Mouse (Mus musculus) midbrain, postnatal 0 days (tissue): ENCODE results near the gene Pnpla1. TPM values are rescaled to one million over a fixed set of nuclear protein-coding genes. Genes with fewer than 3 reads are reported as not detected.
"Not testable (repeated sequence)": the region's sequence is repeated elsewhere in the genome, so short reads cannot be mapped to it uniquely, and the experiment has no call there.

Experiments used
- ATAC-seq: fragments of 200-750 bp; cut with Nextera tagmentation; 2 replicates; pipeline ENCODE4 v1.8.0; 2017; ENCODE audit warnings: moderate number of reproducible peaks, mild to moderate bottlenecking, moderate TSS enrichment, moderate library complexity; ENCODE audit not compliant: low FRiP score
- DNase-seq: peaks from one replicate; pipeline ENCODE4 v3.0.0-alpha.2; 2015; ENCODE audit warnings: low spot score
- H3K27ac ChIP-seq: fragments of 300-500 bp; sonication (generic); 2 replicates; pipeline ENCODE4 v1.5.1; 2014; ENCODE audit warnings: low read depth, mild to moderate bottlenecking, low read length, mixed read lengths
- H3K27me3 ChIP-seq: fragments of 300-500 bp; sonication (generic); 2 replicates; pipeline ENCODE4 v1.6.1; 2014; ENCODE audit warnings: low read length, control low read depth, mixed read lengths; ENCODE audit not compliant: insufficient read depth
- H3K36me3 ChIP-seq: fragments of 300-500 bp; sonication (generic); 2 replicates; pipeline ENCODE4 v1.6.1; 2014; ENCODE audit warnings: low read length, control low read depth, mixed read lengths; ENCODE audit not compliant: insufficient read depth
- H3K4me1 ChIP-seq: fragments of 300-500 bp; sonication (generic); 2 replicates; pipeline ENCODE4 v1.6.1; 2014; ENCODE audit warnings: mild to moderate bottlenecking, control low read depth, antibody characterized with exemption, low read length, mixed read lengths; ENCODE audit not compliant: insufficient read depth
- H3K4me2 ChIP-seq: fragments of 300-500 bp; sonication (generic); 2 replicates; pipeline ENCODE4 v1.6.1; 2014; ENCODE audit warnings: low read depth, mild to moderate bottlenecking, low read length, mixed read lengths; ENCODE audit not compliant: poor library complexity, severe bottlenecking
- H3K4me3 ChIP-seq: fragments of 300-500 bp; sonication (generic); 2 replicates; pipeline ENCODE4 v1.5.1; 2014; ENCODE audit warnings: low read depth, mild to moderate bottlenecking, low read length, moderate library complexity
- H3K9ac ChIP-seq: fragments of 300-500 bp; sonication (generic); replicated peaks from 2 replicates; pipeline ENCODE4 v1.6.1; 2014; ENCODE audit warnings: mild to moderate bottlenecking, low read length, moderate library complexity, mixed read lengths; ENCODE audit not compliant: poor library complexity, severe bottlenecking
- H3K9me3 ChIP-seq: fragments of 300-500 bp; sonication (generic); 2 replicates; pipeline ENCODE4 v1.6.1; 2016; ENCODE audit warnings: low read length, control low read depth
- CTCF ChIP-seq: IDR thresholded peaks from 2 replicates; pipeline ENCODE4 v1.5.1; 2016; ENCODE audit warnings: antibody characterized with exemption, mild to moderate bottlenecking
- WGBS: fragments of 180-500 bp; shearing (Covaris S2); extraction: QIAGEN DNeasy Blood & Tissue Kit; methylation state at CpG from one replicate; pipeline ENCODE4 v1.1.7; 2014; 5-methylcytosine and 5-hydroxymethylcytosine counted together
- polyA plus RNA-seq: library from polyadenylated mRNA; unstranded; fragments of >200 nt; fragmentation: Nextera tagmentation; extraction: Ambion mirVana; gene quantifications from 2 replicates; pipeline ENCODE4 v1.2.1, GENCODE M21; 2015
- total RNA-seq: library from RNA; depleted of rRNA; stranded (reverse); fragments of >200 nt; gene quantifications from 2 replicates; pipeline ENCODE4 v1.2.3, GENCODE M21; 2014; rRNA removed

Pnpla1 gene
- total RNA-seq, result 0.05 and 0.14 TPM in 2 replicates
- polyA plus RNA-seq, result 0.07 TPM in 1 of 2 replicates, not detected in the other

DNA sequence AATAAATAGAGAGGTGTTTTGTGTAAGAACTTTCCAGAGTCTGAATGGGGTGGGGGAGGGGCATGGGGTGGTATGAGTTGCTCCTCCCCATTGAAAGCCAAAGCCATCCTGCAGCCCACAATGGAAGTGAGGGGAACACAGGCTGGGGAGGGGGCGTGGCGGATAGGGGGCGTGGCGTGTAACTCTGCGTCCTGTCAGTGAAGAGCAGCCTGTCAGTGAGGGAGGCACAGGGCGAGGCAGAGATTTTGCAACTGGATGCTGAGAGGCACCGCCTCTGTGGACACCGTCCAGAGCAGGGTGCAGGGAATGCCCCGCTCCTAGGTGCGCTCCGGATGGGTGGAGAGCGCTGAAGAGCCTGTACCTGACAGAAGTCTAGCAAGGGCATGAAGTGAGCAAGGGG, at the start of gene Pnpla1:
Gene Pnpla1 (plus strand): TSS at position 207 of the 400 bp plus-strand sequence.
- no peak within 1 kb of the TSS for H3K4me2 ChIP-seq
- no peak within 1 kb of the TSS for H3K9ac ChIP-seq
- TF ChIP-seq CTCF, result no peak
- 0 out of 2 replicates have a peak, but pooled peaks cover 2% of the 10 kb centered on the region for H3K9me3 ChIP-seq
- no peak within 1 kb of the TSS for H3K4me3 ChIP-seq
- 40% methylated on average over 12 of the region's 12 CpGs for WGBS
- no peak within 1 kb of the TSS for H3K27ac ChIP-seq
- H3K36me3 ChIP-seq, result no peaks in the 10 kb centered on the region
- no peaks in the 10 kb centered on the region for H3K4me1 ChIP-seq
- no peak for ATAC-seq
- no peaks in the 10 kb centered on the region for H3K27me3 ChIP-seq
- no peak for DNase-seq

DNA sequence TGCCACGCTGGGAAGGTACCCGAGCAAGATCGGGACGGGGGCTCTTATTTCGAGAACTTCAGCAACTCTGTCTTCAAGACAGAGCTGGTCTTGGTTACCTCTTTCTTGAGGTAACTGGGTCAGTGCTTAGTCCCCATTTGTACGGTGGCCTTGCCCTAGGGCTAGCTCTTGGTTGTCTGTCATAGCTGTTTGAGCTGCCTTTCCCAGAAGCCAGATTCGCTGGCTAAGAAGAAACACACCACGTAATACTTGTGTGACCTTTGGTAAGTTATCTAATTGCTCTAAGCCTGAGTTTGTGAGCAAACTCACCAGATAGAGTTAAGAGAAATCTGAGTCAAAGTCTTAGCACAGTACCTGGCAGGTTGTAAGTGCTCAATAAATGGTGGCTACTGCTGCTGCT, 49.5 kb upstream of the Pnpla1 start:
- peaks cover 51% of the 10 kb centered on the region for H3K36me3 ChIP-seq
- no peak for ATAC-seq

DNA sequence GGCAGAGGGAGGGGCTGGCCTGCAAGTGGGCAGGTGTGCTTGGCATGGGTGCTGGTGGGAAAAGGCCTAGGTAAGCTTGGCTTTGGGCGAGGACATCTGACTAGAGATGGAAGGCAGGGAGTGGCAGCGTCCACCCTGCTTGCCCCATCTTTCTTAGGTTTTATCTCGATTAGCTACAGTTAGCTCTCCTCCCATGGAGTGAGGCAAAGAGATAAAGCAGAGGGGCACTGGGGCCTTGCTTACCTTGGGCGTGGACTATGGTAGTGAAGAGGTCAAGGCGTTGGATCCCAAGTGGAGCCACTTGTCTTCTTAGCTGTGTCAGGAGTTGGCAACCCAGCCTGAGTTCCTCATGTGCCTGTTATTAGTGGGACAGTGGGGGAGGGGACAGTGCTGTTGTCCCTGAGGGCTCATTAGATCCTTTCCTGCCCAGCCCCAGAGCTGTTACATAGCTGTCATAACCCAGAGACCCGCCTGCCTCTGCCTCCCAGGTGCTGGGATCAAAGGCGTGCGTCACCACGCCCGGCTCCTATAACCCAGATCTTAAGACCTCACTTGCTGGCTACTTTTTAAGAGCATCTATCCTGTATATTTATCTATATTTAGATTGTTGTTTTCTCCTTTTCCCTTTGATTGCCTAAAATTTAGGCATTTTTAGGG, 48.9 kb upstream of the Pnpla1 start:
- TF ChIP-seq CTCF, result no peak
- no peak overlapping the region for H3K9ac ChIP-seq
- H3K27me3 ChIP-seq, result no peaks in the 10 kb centered on the region
- 96% methylated on average over 10 of the region's 10 CpGs for WGBS
- no peaks in the 10 kb centered on the region for H3K4me1 ChIP-seq
- peaks cover 54% of the 10 kb centered on the region for H3K36me3 ChIP-seq
- H3K27ac ChIP-seq, result no peak overlapping the region
- no peak for ATAC-seq
- no peak overlapping the region for H3K4me3 ChIP-seq
- no peak overlapping the region for H3K4me2 ChIP-seq
- no peak for DNase-seq
- H3K9me3 ChIP-seq, result no peaks in the 10 kb centered on the region

More for the DNA sequence above, 49.5 kb upstream of the Pnpla1 start:
- 98% methylated on average over 8 of the region's 8 CpGs for WGBS
- Histone ChIP-seq H3K9ac (no peak overlapping the region), H3K4me3 (no peak overlapping the region), H3K9me3 (no peaks in the 10 kb centered on the region), H3K27ac (no peak overlapping the region), H3K27me3 (no peaks in the 10 kb centered on the region), H3K4me1 (no peaks in the 10 kb centered on the region), H3K4me2 (no peak overlapping the region)
- no peak for DNase-seq
- TF ChIP-seq CTCF, result no peak

DNA sequence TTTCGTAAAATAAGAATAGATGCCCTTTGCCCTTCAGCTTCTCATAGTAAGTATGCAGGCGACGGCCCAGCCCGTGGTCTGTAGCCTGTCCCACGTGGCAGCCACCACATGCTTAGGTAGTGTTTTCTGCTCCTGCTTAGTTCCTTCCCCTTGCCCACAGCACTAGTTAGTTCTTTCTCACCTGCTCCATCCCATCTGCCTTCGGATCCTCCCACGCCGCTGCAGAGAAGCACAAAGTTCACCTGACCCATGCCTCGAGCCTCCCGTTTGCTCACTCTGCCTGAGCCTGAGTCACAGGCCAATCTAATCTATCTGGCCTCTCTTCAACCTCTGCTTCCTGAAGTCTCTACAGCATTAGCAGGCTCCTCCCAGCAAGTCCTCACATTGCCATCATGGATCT, 45.9 kb upstream of the Pnpla1 start:
- Histone ChIP-seq H3K9ac (no peak overlapping the region), H3K27ac (no peak overlapping the region), H3K4me3 (no peak overlapping the region), H3K4me1 (no peaks in the 10 kb centered on the region), H3K27me3 (no peaks in the 10 kb centered on the region), H3K9me3 (no peaks in the 10 kb centered on the region), H3K4me2 (no peak overlapping the region), H3K36me3 (peaks cover 57% of the 10 kb centered on the region)
- whole genome bisulfite sequencing, result 94% methylated on average over 10 of the region's 10 CpGs
- TF ChIP-seq CTCF, result no peak
- DNase-seq, result no peak
- no peak for ATAC-seq

DNA sequence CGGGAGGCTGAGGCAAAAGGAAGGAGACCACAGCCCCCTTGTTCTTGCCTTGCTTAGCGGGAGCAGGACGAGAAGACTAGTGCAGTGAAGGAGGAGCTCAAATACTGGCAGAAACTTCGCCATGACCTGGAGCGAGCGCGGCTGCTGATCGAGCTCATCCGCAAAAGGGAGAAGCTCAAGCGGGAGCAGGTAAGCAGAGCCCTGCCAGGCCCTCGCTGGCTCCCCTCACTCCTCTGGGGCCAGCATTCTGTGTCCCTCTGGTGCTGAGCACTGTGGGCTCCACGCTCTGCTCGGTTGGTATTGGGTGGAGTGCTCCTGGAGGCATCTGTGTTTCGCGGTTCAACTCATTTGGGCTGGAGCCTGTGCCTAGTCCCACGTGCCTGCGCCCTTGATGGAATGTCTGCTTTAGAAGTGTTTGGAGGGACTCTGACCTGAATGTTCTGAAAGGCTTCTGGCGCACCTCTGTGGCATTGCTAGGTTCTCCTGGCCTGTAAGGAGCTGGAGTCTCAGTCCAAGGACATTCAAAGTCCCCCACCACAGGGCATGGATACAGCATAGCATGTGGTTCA, 43.6 kb upstream of the Pnpla1 start:
- peaks cover 62% of the 10 kb centered on the region for H3K36me3 ChIP-seq
- 91% methylated on average over 18 of the region's 18 CpGs for WGBS
- ATAC-seq, result no peak
- DNase-seq, result no peak
- no peak overlapping the region for H3K4me3 ChIP-seq
- H3K4me2 ChIP-seq, result no peak overlapping the region
- H3K9me3 ChIP-seq, result no peaks in the 10 kb centered on the region
- no peaks in the 10 kb centered on the region for H3K4me1 ChIP-seq
- H3K27me3 ChIP-seq, result no peaks in the 10 kb centered on the region
- no peak overlapping the region for H3K9ac ChIP-seq
- no peak for TF ChIP-seq CTCF
- H3K27ac ChIP-seq, result no peak overlapping the region

DNA sequence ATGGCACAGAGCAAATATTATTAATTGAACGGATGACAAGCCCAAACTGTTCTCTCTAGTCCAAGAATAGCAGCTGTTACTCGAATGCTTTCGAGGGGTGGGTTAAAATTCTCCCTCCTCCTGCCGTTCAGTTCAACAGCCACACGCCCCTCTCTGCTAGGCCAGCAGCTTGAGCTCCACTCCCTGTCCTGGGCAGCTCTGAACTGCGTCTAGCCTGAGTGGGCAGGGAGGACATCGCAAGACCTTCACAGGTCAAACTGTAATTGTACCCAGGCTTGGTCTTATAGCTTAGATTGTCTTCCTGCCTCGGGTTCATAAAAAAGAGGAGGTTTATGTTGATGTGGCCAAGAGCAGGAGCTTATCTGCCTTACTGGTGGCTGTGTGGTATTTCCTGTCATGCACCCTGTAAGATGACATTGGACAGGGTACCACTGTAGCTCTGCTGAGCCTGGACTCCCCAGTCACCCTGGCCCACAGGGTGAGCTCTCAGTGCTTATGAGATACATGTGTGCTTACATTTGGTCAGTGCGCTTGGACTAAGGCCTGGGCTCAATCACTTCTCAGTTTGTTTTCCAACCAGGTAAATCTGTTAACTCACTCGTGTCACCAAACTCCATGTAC, 42.7 kb upstream of the Pnpla1 start:
- Histone ChIP-seq H3K4me2 (no peak overlapping the region), H3K4me1 (no peaks in the 10 kb centered on the region), H3K9me3 (no peaks in the 10 kb centered on the region), H3K27me3 (no peaks in the 10 kb centered on the region), H3K4me3 (no peak overlapping the region), H3K27ac (no peak overlapping the region), H3K9ac (no peak overlapping the region), H3K36me3 (peaks cover 55% of the 10 kb centered on the region)
- 91% methylated on average over 10 of the region's 10 CpGs for WGBS
- DNase-seq (no peak), ATAC-seq (no peak)
- no peak for TF ChIP-seq CTCF

DNA sequence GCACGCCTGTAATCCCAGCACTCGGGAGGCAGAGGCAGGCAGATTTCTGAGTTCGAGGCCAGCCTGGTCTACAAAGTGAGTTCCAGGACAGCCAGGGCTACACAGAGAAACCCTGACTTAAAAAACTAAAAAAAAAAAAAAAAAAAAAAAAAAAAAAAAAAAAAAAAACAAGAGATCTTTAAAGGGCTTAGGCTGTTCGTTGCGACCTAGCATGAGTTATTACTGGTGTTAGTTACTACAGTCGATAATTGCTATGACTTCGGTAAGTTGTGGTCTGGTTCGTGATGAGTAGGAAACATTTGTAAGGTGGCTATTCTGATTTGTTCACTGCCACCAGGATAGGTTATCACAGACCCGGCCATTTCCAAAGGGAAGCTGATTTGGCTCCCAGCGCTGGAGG, 41.9 kb upstream of the Pnpla1 start:
- DNase-seq, H3K4me1 ChIP-seq, H3K4me2 ChIP-seq, H3K4me3 ChIP-seq, H3K9ac ChIP-seq, ATAC-seq, H3K27me3 ChIP-seq, H3K27ac ChIP-seq, H3K9me3 ChIP-seq: not testable (repeated sequence)
- 98% methylated on average over 10 of the region's 10 CpGs for WGBS
- peaks cover 61% of the 10 kb centered on the region for H3K36me3 ChIP-seq
